Mouse (Mus musculus) monocyte, adult 5-6 weeks (primary cell): ENCODE data around the gene Fto. TPM values are rescaled to one million over a fixed set of nuclear protein-coding genes. Genes with fewer than 3 reads are reported as not detected.

ENCODE experiments used
- ATAC-seq: fragments of 153-309, 156-312 bp; replicated peaks from 2 replicates; pipeline ENCODE4 v1.8.0; 2017; ENCODE audit warnings: mild to moderate bottlenecking; ENCODE audit not compliant: low TSS enrichment, insufficient number of reproducible peaks, severe bottlenecking, poor library complexity, low FRiP score
- total RNA-seq: library from RNA; stranded (forward); fragments of 200-1000, 200-491, 200-594 nt; gene quantifications from 3 replicates; pipeline ENCODE4 v1.2.3, GENCODE M21; 2017

Gene Fto
- total RNA-seq, 1 experiment from 2014 or later: 12.3 TPM

GRCm38 (mm10) chr8:91713677-91714312 lies 400.5 kb downstream of the Fto start:
- ATAC-seq: no peak

GRCm38 (mm10) chr8:91714733-91715132 lies 401.4 kb downstream of the Fto start:
- ATAC-seq: no peak

- no peak for ATAC-seq
Measured at GRCm38 (mm10) chr8:91715387-91716085, 402.2 kb downstream of the Fto start.

Other genes with a start within 250 kb of the Fto start
- gene Rbl2, start 243.5 kb upstream of the Fto start, total RNA-seq: 90.9 to 162 TPM (median 105 TPM) in 3 replicates
- 8.2 to 13.7 TPM (median 11.8 TPM) in 3 replicates for gene Aktip, start 113.5 kb upstream of the Fto start, total RNA-seq
- 0.53 to 3.9 TPM (median 1.6 TPM) in 3 replicates for gene Rpgrip1l, start 263 bp upstream of the Fto start, total RNA-seq